Mouse (Mus musculus) C2C12 (cell line): ENCODE measurements around the gene Zfp827.

ENCODE experiments used
- CTCF ChIP-seq: IDR thresholded peaks from one replicate; pipeline ENCODE4 v1.5.1; 2011; ENCODE audit not compliant: control insufficient read depth, insufficient read depth, insufficient read length
- FOSL1 ChIP-seq: IDR thresholded peaks from one replicate; pipeline ENCODE4 v1.8.0; 2011; ENCODE audit warnings: mild to moderate bottlenecking, low read length; ENCODE audit not compliant: poor library complexity, insufficient read depth, severe bottlenecking

- no peak for TF ChIP-seq FOSL1
- no peak for TF ChIP-seq CTCF
These were observed 211.8 kb downstream of the Zfp827 start for GRCm38 (mm10) chr8:79239996-79240395.
